Mouse (Mus musculus) E14TG2a.4 (cell line): Measurements from ENCODE around the gene Comt.

Experiments
- CTCF ChIP-seq: conservative IDR thresholded peaks from 2 replicates; pipeline ENCODE4 v1.5.1; 2014; ENCODE audit warnings: low read length
- NANOG ChIP-seq: IDR thresholded peaks from 2 replicates; pipeline ENCODE4 v1.6.1; 2014; ENCODE audit warnings: borderline replicate concordance, low read length, mixed read lengths
- POU5F1 ChIP-seq: IDR thresholded peaks from 2 replicates; pipeline ENCODE4 v1.6.1; 2014; ENCODE audit warnings: low read length, borderline replicate concordance

DNA sequence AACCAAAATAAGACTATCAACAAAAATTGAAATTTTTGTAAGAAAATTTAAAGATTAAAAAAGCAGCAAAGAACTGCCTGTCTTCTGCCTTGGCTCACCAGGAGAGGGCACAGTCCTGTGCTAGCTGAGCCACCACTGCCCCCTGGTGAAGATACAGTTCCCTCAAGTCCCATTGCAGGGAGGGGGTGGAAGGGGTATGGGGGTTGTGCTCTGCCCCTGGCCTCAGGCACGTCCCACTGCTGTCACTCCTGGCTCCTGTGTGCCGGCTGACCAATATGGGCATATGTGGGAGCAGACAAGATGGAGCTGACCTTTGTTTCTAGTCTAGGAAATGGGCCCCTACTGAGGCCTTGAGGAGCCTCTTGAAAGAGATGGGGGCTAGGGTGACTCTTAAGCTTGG is 20.4 kb downstream of the Comt start:
- peak; percentile 20; the same call in 1 of the 2 replicates for TF ChIP-seq CTCF
- TF ChIP-seq POU5F1 = no peak
- no peak for TF ChIP-seq NANOG
